Mouse (Mus musculus) kidney, embryonic 14.5 days (tissue): ENCODE data around the gene Cotl1. TPM values are rescaled to one million over a fixed set of nuclear protein-coding genes. Genes with fewer than 3 reads are reported as not detected.
"Not testable (repeated sequence)": the region's sequence is repeated elsewhere in the genome, so short reads cannot be mapped to it uniquely, and the experiment has no call there.

Experiments used
- ATAC-seq: fragments of 200-750 bp; cut with Nextera tagmentation; 2 replicates; pipeline ENCODE4 v1.8.0; 2017; ENCODE audit warnings: moderate number of reproducible peaks, mild to moderate bottlenecking, moderate TSS enrichment, moderate library complexity; ENCODE audit not compliant: low FRiP score, low TSS enrichment
- H3K27ac ChIP-seq: fragments of 300-500 bp; sonication (generic); 2 replicates; pipeline ENCODE4 v1.5.1; 2014; ENCODE audit warnings: low read depth, mild to moderate bottlenecking, low read length, moderate library complexity, mixed read lengths
- H3K27me3 ChIP-seq: fragments of 300-500 bp; sonication (generic); 2 replicates; pipeline ENCODE4 v1.6.1; 2014; ENCODE audit warnings: mild to moderate bottlenecking, low read length; ENCODE audit not compliant: control insufficient read depth, insufficient read depth
- H3K36me3 ChIP-seq: fragments of 300-500 bp; sonication (generic); 2 replicates; pipeline ENCODE4 v1.6.1; 2014; ENCODE audit warnings: low read length, mixed read lengths; ENCODE audit not compliant: control insufficient read depth, insufficient read depth
- H3K4me1 ChIP-seq: fragments of 300-500 bp; sonication (generic); 2 replicates; pipeline ENCODE4 v1.6.1; 2014; ENCODE audit warnings: low read length, mixed read lengths; ENCODE audit not compliant: control insufficient read depth, insufficient read depth
- H3K4me2 ChIP-seq: fragments of 300-500 bp; sonication (generic); replicated peaks from 2 replicates; pipeline ENCODE4 v1.6.1; 2014; ENCODE audit warnings: low read depth, mild to moderate bottlenecking, low read length
- H3K4me3 ChIP-seq: fragments of 300-500 bp; sonication (generic); 2 replicates; pipeline ENCODE4 v1.5.1; 2014; ENCODE audit warnings: mild to moderate bottlenecking, low read length
- H3K9ac ChIP-seq: fragments of 300-500 bp; sonication (generic); 2 replicates; pipeline ENCODE4 v1.6.1; 2014; ENCODE audit warnings: low read depth, mild to moderate bottlenecking, low read length, moderate library complexity
- H3K9me3 ChIP-seq: fragments of 300-500 bp; sonication (generic); 2 replicates; pipeline ENCODE4 v1.6.1; 2016; ENCODE audit warnings: low read length; ENCODE audit not compliant: control insufficient read depth
- WGBS: fragments of 180-500 bp; shearing (Covaris S2); extraction: QIAGEN DNeasy Blood & Tissue Kit; methylation state at CpG from one replicate; pipeline ENCODE4 v1.1.7; 2014; 5-methylcytosine and 5-hydroxymethylcytosine counted together
- polyA plus RNA-seq: library from polyadenylated mRNA; unstranded; fragments of >200 nt; fragmentation: Nextera tagmentation; extraction: Ambion mirVana; gene quantifications from 2 replicates; pipeline ENCODE4 v1.2.1, GENCODE M21; 2014

Cotl1 gene
- polyA plus RNA-seq, 1 experiment from 2014 or later, result 239 TPM

GRCm38 (mm10) chr8:119862749-119863148 is 22.4 kb upstream of the Cotl1 start:
- peaks cover 9% of the 10 kb centered on the region; the same call in 1 of the 2 replicates for H3K4me1 ChIP-seq
- peak overlapping the region; percentile 86 for H3K9ac ChIP-seq
- WGBS, result 17% methylated on average over 6 of the region's 6 CpGs
- no peak overlapping the region for H3K27ac ChIP-seq
- no peak for ATAC-seq
- H3K36me3 ChIP-seq, result no peaks in the 10 kb centered on the region
- peak overlapping the region; percentile 79 for H3K4me3 ChIP-seq
- H3K4me2 ChIP-seq, result peak overlapping the region; percentile 69
- H3K9me3 ChIP-seq, result no peaks in the 10 kb centered on the region
- H3K27me3 ChIP-seq, result 0 out of 2 replicates have a peak, but pooled peaks cover 10% of the 10 kb centered on the region

GRCm38 (mm10) chr8:119862390-119862734 is 22.0 kb upstream of the Cotl1 start:
- WGBS, result 0% methylated on average over 18 of the region's 19 CpGs
- ATAC-seq, result no peak; the same call in 1 of the 2 replicates
- no peaks in the 10 kb centered on the region for H3K9me3 ChIP-seq
- no peaks in the 10 kb centered on the region for H3K36me3 ChIP-seq
- peak overlapping the region; percentile 79 for H3K4me3 ChIP-seq
- peak overlapping the region; percentile 69 for H3K4me2 ChIP-seq
- 0 out of 2 replicates have a peak, but pooled peaks cover 10% of the 10 kb centered on the region for H3K27me3 ChIP-seq
- H3K27ac ChIP-seq, result no peak overlapping the region
- peaks cover 9% of the 10 kb centered on the region; the same call in 1 of the 2 replicates for H3K4me1 ChIP-seq
- peak overlapping the region; percentile 86 for H3K9ac ChIP-seq

GRCm38 (mm10) chr8:119861706-119862389 is 21.5 kb upstream of the Cotl1 start, which contains the start of gene Klhl36:
Gene Klhl36 (plus strand): TSS chr8:119862266.
- H3K4me3 ChIP-seq, result peak within 1 kb of the TSS; percentile 79
- 0 out of 2 replicates have a peak, but pooled peaks cover 10% of the 10 kb centered on the region for H3K27me3 ChIP-seq
- H3K36me3 ChIP-seq, result no peaks in the 10 kb centered on the region
- peak; percentile 98 for ATAC-seq
- peak within 1 kb of the TSS; percentile 69 for H3K4me2 ChIP-seq
- no peak within 1 kb of the TSS for H3K27ac ChIP-seq
- H3K9ac ChIP-seq, result peak within 1 kb of the TSS; percentile 86
- peaks cover 9% of the 10 kb centered on the region; the same call in 1 of the 2 replicates for H3K4me1 ChIP-seq
- under 1% methylated on average over 35 of the region's 35 CpGs for WGBS
- no peaks in the 10 kb centered on the region for H3K9me3 ChIP-seq

GRCm38 (mm10) chr8:119857767-119858166 is 17.4 kb upstream of the Cotl1 start:
- Histone ChIP-seq H3K4me1 (peaks cover 3% of the 10 kb centered on the region; the same call in 1 of the 2 replicates), H3K27ac (no peak overlapping the region), H3K4me3 (no peak overlapping the region), H3K9me3 (no peaks in the 10 kb centered on the region), H3K4me2 (no peak overlapping the region), H3K9ac (no peak overlapping the region), H3K27me3 (no peaks in the 10 kb centered on the region), H3K36me3 (no peaks in the 10 kb centered on the region)
- ATAC-seq, result no peak
- WGBS, result 72% methylated on average over 6 of the region's 6 CpGs

- Histone ChIP-seq H3K9ac (no peak overlapping the region), H3K27me3 (no peaks in the 10 kb centered on the region), H3K9me3 (no peaks in the 10 kb centered on the region), H3K4me3 (no peak overlapping the region), H3K27ac (no peak overlapping the region), H3K4me1 (no peaks in the 10 kb centered on the region), H3K4me2 (no peak overlapping the region), H3K36me3 (no peaks in the 10 kb centered on the region)
- ATAC-seq, result no peak
- 78% methylated on average over 5 of the region's 5 CpGs for WGBS
Observed at GRCm38 (mm10) chr8:119855656-119856055, 15.3 kb upstream of the Cotl1 start.

GRCm38 (mm10) chr8:119854035-119854434 is 13.7 kb upstream of the Cotl1 start:
- no peak overlapping the region for H3K9ac ChIP-seq
- H3K27me3 ChIP-seq, result no peaks in the 10 kb centered on the region
- H3K36me3 ChIP-seq, result no peaks in the 10 kb centered on the region
- H3K9me3 ChIP-seq, result no peaks in the 10 kb centered on the region
- no peak for ATAC-seq
- H3K4me2 ChIP-seq, result no peak overlapping the region
- 46% methylated on average over 5 of the region's 5 CpGs for WGBS
- H3K27ac ChIP-seq, result no peak overlapping the region
- no peaks in the 10 kb centered on the region for H3K4me1 ChIP-seq
- H3K4me3 ChIP-seq, result no peak overlapping the region

- Histone ChIP-seq H3K36me3 (no peaks in the 10 kb centered on the region), H3K4me3 (no peak overlapping the region), H3K9me3 (no peaks in the 10 kb centered on the region), H3K27ac (no peak overlapping the region), H3K4me1 (no peaks in the 10 kb centered on the region), H3K4me2 (no peak overlapping the region), H3K9ac (no peak overlapping the region), H3K27me3 (no peaks in the 10 kb centered on the region)
- 74% methylated on average over 8 of the region's 8 CpGs for WGBS
- ATAC-seq, result no peak
Observed at GRCm38 (mm10) chr8:119853521-119853920, 13.2 kb upstream of the Cotl1 start.

- Histone ChIP-seq H3K4me2 (no peak overlapping the region), H3K4me1 (no peaks in the 10 kb centered on the region), H3K4me3 (no peak overlapping the region), H3K9me3 (no peaks in the 10 kb centered on the region), H3K27ac (no peak overlapping the region), H3K27me3 (0 out of 2 replicates have a peak, but pooled peaks cover 2% of the 10 kb centered on the region), H3K9ac (no peak overlapping the region), H3K36me3 (no peaks in the 10 kb centered on the region)
- WGBS, result 85% methylated on average over 16 of the region's 16 CpGs
- no peak for ATAC-seq
Observed at GRCm38 (mm10) chr8:119847232-119847922, 7.0 kb upstream of the Cotl1 start.

GRCm38 (mm10) chr8:119845741-119846140 is 5.4 kb upstream of the Cotl1 start:
- not testable (repeated sequence) for H3K4me1 ChIP-seq, H3K36me3 ChIP-seq, H3K4me2 ChIP-seq, H3K9ac ChIP-seq, H3K9me3 ChIP-seq, H3K27ac ChIP-seq, H3K4me3 ChIP-seq, H3K27me3 ChIP-seq, ATAC-seq
- 80% methylated on average over 7 of the region's 7 CpGs for WGBS
